Mouse (Mus musculus): ENCODE measurements around the gene Lpcat1.

- no peak for TF ChIP-seq CTCF (conservative IDR thresholded peaks at IDR 0.05; ENCODE audit: low read length)
- TF ChIP-seq NANOG (IDR thresholded peaks at IDR 0.05; ENCODE audit: borderline replicate concordance, low read length) = no peak
- no peak for TF ChIP-seq POU5F1 (IDR thresholded peaks at IDR 0.05; ENCODE audit: borderline replicate concordance, low read length)
These were observed 21.1 kb downstream of the Lpcat1 start for GRCm38 (mm10) chr13:73488105-73488504.

Measured in E14TG2a.4 (cell line).